Mouse (Mus musculus) layer of hippocampus, postnatal 14 days (tissue): ENCODE results near the gene Sspn. TPM values are rescaled to one million over a fixed set of nuclear protein-coding genes. Genes with fewer than 3 reads are reported as not detected.

Experiments
- DNase-seq, 2 experiments: peaks; one replicate each; pipeline ENCODE4 v3.0.0; 2021 to 2022; ENCODE audit warnings: low spot score in 2 of 2, mixed read lengths in 1 of 2
- long read RNA-seq, 2 experiments: library from polyadenylated mRNA; stranded (forward); transcript quantifications; one replicate each; pipeline ENCODE4 v2.0.0; 2021
- total RNA-seq, 2 experiments: library from RNA; stranded (reverse); gene quantifications; 2 replicates each; pipeline ENCODE4 v1.2.3; 2021

Sspn gene
- total RNA-seq = 1 to 10 TPM; 5.2 to 5.9 TPM
- long read RNA-seq, experiment 1, full-length matches to known transcripts = 1 of 2 reads
- long read RNA-seq, experiment 1, partial matches to known transcripts = 0 of 2 reads
- long read RNA-seq, experiment 1, other reads (novel, unspliced or antisense) = 1 of 2 reads
- long read RNA-seq, experiment 2, full-length matches to known transcripts = 2 of 3 reads
- long read RNA-seq, experiment 2, partial matches to known transcripts = 0 of 3 reads
- long read RNA-seq, experiment 2, other reads (novel, unspliced or antisense) = 1 of 3 reads

GRCm38 (mm10) chr6:145931341-145931740, at the start of gene Sspn:
TSS of gene Sspn (plus strand) at chr6:145931641.
- DNase-seq = no peak

- DNase-seq = no peak
Measured at GRCm38 (mm10) chr6:145883010-145883409, 48.4 kb upstream of the Sspn start.

- DNase-seq = no peak
Measured at GRCm38 (mm10) chr6:145883668-145884067, 47.8 kb upstream of the Sspn start.

- no peak for DNase-seq
Measured at GRCm38 (mm10) chr6:145885069-145885468, 46.4 kb upstream of the Sspn start.

GRCm38 (mm10) chr6:145886277-145886676, 45.2 kb upstream of the Sspn start:
- DNase-seq = no peak

GRCm38 (mm10) chr6:145887719-145888118, 43.7 kb upstream of the Sspn start:
- DNase-seq = no peak

GRCm38 (mm10) chr6:145891951-145892350, 39.5 kb upstream of the Sspn start:
- no peak for DNase-seq

GRCm38 (mm10) chr6:145892381-145893265, 38.8 kb upstream of the Sspn start:
- no peak for DNase-seq

GRCm38 (mm10) chr6:145893366-145894021, 37.9 kb upstream of the Sspn start:
- DNase-seq = no peak

GRCm38 (mm10) chr6:145894669-145895342, 36.6 kb upstream of the Sspn start:
- no peak for DNase-seq

GRCm38 (mm10) chr6:145904169-145904568, 27.3 kb upstream of the Sspn start:
- DNase-seq = no peak

GRCm38 (mm10) chr6:145904616-145905015, 26.8 kb upstream of the Sspn start:
- DNase-seq = no peak

- no peak for DNase-seq
Measured at GRCm38 (mm10) chr6:145906096-145906890, 25.1 kb upstream of the Sspn start.

- DNase-seq = no peak
Measured at GRCm38 (mm10) chr6:145909943-145910342, 21.5 kb upstream of the Sspn start.

- no peak for DNase-seq
Measured at GRCm38 (mm10) chr6:145910469-145911426, 20.7 kb upstream of the Sspn start.

- DNase-seq = no peak
Measured at GRCm38 (mm10) chr6:145912232-145912631, 19.2 kb upstream of the Sspn start.

- no peak for DNase-seq
Measured at GRCm38 (mm10) chr6:145915435-145915834, 16.0 kb upstream of the Sspn start.

- DNase-seq = no peak
Measured at GRCm38 (mm10) chr6:145916401-145916800, 15.0 kb upstream of the Sspn start.

GRCm38 (mm10) chr6:145918236-145918635, 13.2 kb upstream of the Sspn start:
- DNase-seq = no peak
